Mouse (Mus musculus) gastrocnemius, postnatal 14 days (tissue): ENCODE results near the gene Fam49a. TPM values are rescaled to one million over a fixed set of nuclear protein-coding genes. Genes with fewer than 3 reads are reported as not detected.
A peak's percentile ranks its signal among the peaks of the same experiment; 100 is the strongest.

Source experiments
- DNase-seq: peaks from one replicate; pipeline ENCODE4 v3.0.0; 2021; ENCODE audit warnings: mixed read lengths
- intact Hi-C: fragments of 180-260 bp; cut with DNase I; formaldehyde crosslinking; loops from one replicate; pipeline ENCODE4 v1.15.1; 2025; ENCODE audit warnings: low total_unique reads
- total RNA-seq, 2 experiments: library from RNA; stranded (reverse); gene quantifications; 2 replicates each; pipeline ENCODE4 v1.2.3; 2021

The Fam49a gene
- total RNA-seq, 2 experiments from 2014 or later, result 10.5 to 12.8 TPM

- intact Hi-C loops, result loop anchor here (10.0 kb wide), 1 partner anchor 51 kb away; no protein-coding TSS in a partner anchor
- DNase-seq, result no peak
Observed at GRCm38 (mm10) chr12:12263371-12263791, 1.4 kb downstream of the Fam49a start.

GRCm38 (mm10) chr12:12264151-12264550 lies 2.2 kb downstream of the Fam49a start:
- intact Hi-C loops, result loop anchor here (10.0 kb wide), 1 partner anchor 51 kb away; no protein-coding TSS in a partner anchor

GRCm38 (mm10) chr12:12266552-12266951 lies 4.6 kb downstream of the Fam49a start:
- no peak for DNase-seq
- intact Hi-C loops, result loop anchor here (10.0 kb wide), 1 partner anchor 48 kb away; no protein-coding TSS in a partner anchor

More at GRCm38 (mm10) chr12:12264151-12264550, 2.2 kb downstream of the Fam49a start:
- no peak for DNase-seq

- no peak for DNase-seq
- intact Hi-C loops, result no loop called here
Observed at GRCm38 (mm10) chr12:12270495-12270894, 8.6 kb downstream of the Fam49a start.

GRCm38 (mm10) chr12:12274115-12274514 lies 12.2 kb downstream of the Fam49a start:
- DNase-seq, result no peak
- intact Hi-C loops, result no loop called here

- intact Hi-C loops, result no loop called here
- DNase-seq, result no peak
Observed at GRCm38 (mm10) chr12:12275124-12275779, 13.3 kb downstream of the Fam49a start.

- intact Hi-C loops, result no loop called here
- DNase-seq, result no peak
Observed at GRCm38 (mm10) chr12:12277741-12278463, 16.0 kb downstream of the Fam49a start.

GRCm38 (mm10) chr12:12278464-12278872 lies 16.5 kb downstream of the Fam49a start:
- no peak for DNase-seq
- intact Hi-C loops, result no loop called here

- intact Hi-C loops, result no loop called here
- peak; percentile 73 for DNase-seq
Observed at GRCm38 (mm10) chr12:12283702-12284288, 21.9 kb downstream of the Fam49a start.

GRCm38 (mm10) chr12:12284521-12284920 lies 22.6 kb downstream of the Fam49a start:
- DNase-seq, result peak; percentile 58
- intact Hi-C loops, result no loop called here

- no peak for DNase-seq
- intact Hi-C loops, result no loop called here
Observed at GRCm38 (mm10) chr12:12287131-12287786, 25.3 kb downstream of the Fam49a start.

GRCm38 (mm10) chr12:12287787-12288132 lies 25.8 kb downstream of the Fam49a start:
- intact Hi-C loops, result no loop called here
- DNase-seq, result no peak

- intact Hi-C loops, result no loop called here
Observed at GRCm38 (mm10) chr12:12288586-12288985, 26.6 kb downstream of the Fam49a start.

GRCm38 (mm10) chr12:12289636-12290035 lies 27.7 kb downstream of the Fam49a start:
- intact Hi-C loops, result no loop called here
- DNase-seq, result no peak

More at GRCm38 (mm10) chr12:12288586-12288985, 26.6 kb downstream of the Fam49a start:
- DNase-seq, result no peak

GRCm38 (mm10) chr12:12292043-12292618 lies 30.2 kb downstream of the Fam49a start:
- DNase-seq, result no peak
- intact Hi-C loops, result no loop called here

GRCm38 (mm10) chr12:12294380-12295171 lies 32.6 kb downstream of the Fam49a start:
- DNase-seq, result no peak
- intact Hi-C loops, result no loop called here

GRCm38 (mm10) chr12:12298451-12298850 lies 36.5 kb downstream of the Fam49a start:
- intact Hi-C loops, result no loop called here
- DNase-seq, result no peak

GRCm38 (mm10) chr12:12299303-12299702 lies 37.4 kb downstream of the Fam49a start:
- intact Hi-C loops, result no loop called here
- no peak for DNase-seq

GRCm38 (mm10) chr12:12301149-12301548 lies 39.2 kb downstream of the Fam49a start:
- intact Hi-C loops, result no loop called here
- no peak for DNase-seq
